Mouse (Mus musculus) midbrain, embryonic 11.5 days (tissue): Measurements from ENCODE around the gene Egln3. TPM values are rescaled to one million over a fixed set of nuclear protein-coding genes. Genes with fewer than 3 reads are reported as not detected.

ENCODE experiments used
- ATAC-seq: fragments of 200-750 bp; cut with Nextera tagmentation; 2 replicates; pipeline ENCODE4 v1.8.0; 2017; ENCODE audit warnings: moderate TSS enrichment, moderate library complexity; ENCODE audit not compliant: low FRiP score
- DNase-seq: peaks from one replicate; pipeline ENCODE4 v3.0.0; 2015; ENCODE audit warnings: low spot score; ENCODE audit errors: missing footprints
- H3K27ac ChIP-seq: fragments of 300-500 bp; sonication (generic); 2 replicates; pipeline ENCODE4 v1.5.1; 2014; ENCODE audit warnings: low read depth, low read length
- H3K27me3 ChIP-seq: fragments of 300-500 bp; sonication (generic); 2 replicates; pipeline ENCODE4 v1.6.1; 2014; ENCODE audit warnings: mild to moderate bottlenecking, low read length, moderate library complexity, mixed read lengths; ENCODE audit not compliant: control insufficient read depth, insufficient read depth
- H3K36me3 ChIP-seq: fragments of 300-500 bp; sonication (generic); 2 replicates; pipeline ENCODE4 v1.6.1; 2014; ENCODE audit warnings: mild to moderate bottlenecking, low read length, moderate library complexity, mixed read lengths; ENCODE audit not compliant: control insufficient read depth, insufficient read depth
- H3K4me1 ChIP-seq: fragments of 300-500 bp; sonication (generic); 2 replicates; pipeline ENCODE4 v1.6.1; 2014; ENCODE audit warnings: low read length; ENCODE audit not compliant: control insufficient read depth, insufficient read depth
- H3K4me2 ChIP-seq: fragments of 300-500 bp; sonication (generic); 2 replicates; pipeline ENCODE4 v1.6.1; 2014; ENCODE audit warnings: mild to moderate bottlenecking, moderate library complexity
- H3K4me3 ChIP-seq: fragments of 300-500 bp; sonication (generic); 2 replicates; pipeline ENCODE4 v1.5.1; 2014; ENCODE audit warnings: low read depth, low read length
- H3K9ac ChIP-seq: fragments of 300-500 bp; sonication (generic); 2 replicates; pipeline ENCODE4 v1.6.1; 2014; ENCODE audit warnings: low read length
- H3K9me3 ChIP-seq: fragments of 300-500 bp; sonication (generic); 2 replicates; pipeline ENCODE4 v1.6.1; 2016; ENCODE audit warnings: low read length; ENCODE audit not compliant: control insufficient read depth
- WGBS: fragments of 180-500 bp; shearing (Covaris S2); extraction: QIAGEN DNeasy Blood & Tissue Kit; methylation state at CpG from one replicate; pipeline ENCODE4 v1.1.7; 2014; 5-methylcytosine and 5-hydroxymethylcytosine counted together
- polyA plus RNA-seq: library from polyadenylated mRNA; unstranded; fragments of >200 nt; fragmentation: Nextera tagmentation; extraction: Ambion mirVana; gene quantifications from 2 replicates; pipeline ENCODE4 v1.2.1, GENCODE M21; 2014

Egln3 gene
- polyA plus RNA-seq, 1 experiment from 2014 or later, result 3.8 TPM

- H3K4me3 ChIP-seq, result no peak overlapping the region
- no peaks in the 10 kb centered on the region for H3K27me3 ChIP-seq
- no peak for DNase-seq
- no peaks in the 10 kb centered on the region for H3K36me3 ChIP-seq
- 77% methylated on average over 8 of the region's 8 CpGs for WGBS
- peaks cover 5% of the 10 kb centered on the region; the same call in 1 of the 2 replicates for H3K4me1 ChIP-seq
- ATAC-seq, result no peak
- H3K9ac ChIP-seq, result no peak overlapping the region
- H3K27ac ChIP-seq, result no peak overlapping the region
- H3K9me3 ChIP-seq, result no peaks in the 10 kb centered on the region
- no peak overlapping the region for H3K4me2 ChIP-seq
Observed at GRCm38 (mm10) chr12:54227551-54227950, 23.9 kb upstream of the Egln3 start.

- Histone ChIP-seq H3K36me3 (no peaks in the 10 kb centered on the region), H3K4me2 (no peak overlapping the region), H3K27me3 (no peaks in the 10 kb centered on the region), H3K9ac (no peak overlapping the region), H3K4me1 (peaks cover 2% of the 10 kb centered on the region; the same call in 1 of the 2 replicates), H3K4me3 (no peak overlapping the region), H3K9me3 (no peaks in the 10 kb centered on the region), H3K27ac (no peak overlapping the region)
- DNase-seq, result no peak
- no peak for ATAC-seq
- 25% methylated on average over 2 of the region's 2 CpGs for WGBS
Observed at GRCm38 (mm10) chr12:54226341-54226740, 22.7 kb upstream of the Egln3 start.

GRCm38 (mm10) chr12:54225610-54226009 lies 21.9 kb upstream of the Egln3 start:
- Histone ChIP-seq H3K9me3 (no peaks in the 10 kb centered on the region), H3K27ac (no peak overlapping the region), H3K27me3 (no peaks in the 10 kb centered on the region), H3K36me3 (no peaks in the 10 kb centered on the region), H3K4me1 (peaks cover 2% of the 10 kb centered on the region; the same call in 1 of the 2 replicates), H3K9ac (no peak overlapping the region), H3K4me3 (no peak overlapping the region), H3K4me2 (no peak overlapping the region)
- WGBS, result 78% methylated on average over 4 of the region's 4 CpGs
- no peak for DNase-seq
- ATAC-seq, result no peak

GRCm38 (mm10) chr12:54225090-54225489 lies 21.4 kb upstream of the Egln3 start:
- peaks cover 2% of the 10 kb centered on the region; the same call in 1 of the 2 replicates for H3K4me1 ChIP-seq
- no peak overlapping the region for H3K27ac ChIP-seq
- DNase-seq (no peak), ATAC-seq (no peak)
- no peaks in the 10 kb centered on the region for H3K9me3 ChIP-seq
- no peak overlapping the region for H3K9ac ChIP-seq
- H3K4me3 ChIP-seq, result no peak overlapping the region
- no peaks in the 10 kb centered on the region for H3K36me3 ChIP-seq
- no peaks in the 10 kb centered on the region for H3K27me3 ChIP-seq
- no peak overlapping the region for H3K4me2 ChIP-seq
- 65% methylated on average over 3 of the region's 3 CpGs for WGBS

GRCm38 (mm10) chr12:54222036-54222760 lies 18.5 kb upstream of the Egln3 start:
- Histone ChIP-seq H3K9ac (no peak overlapping the region), H3K27me3 (no peaks in the 10 kb centered on the region), H3K27ac (no peak overlapping the region), H3K4me1 (peaks cover 2% of the 10 kb centered on the region; the same call in 1 of the 2 replicates), H3K4me2 (no peak overlapping the region), H3K9me3 (no peaks in the 10 kb centered on the region), H3K36me3 (no peaks in the 10 kb centered on the region), H3K4me3 (no peak overlapping the region)
- 83% methylated on average over 12 of the region's 12 CpGs for WGBS
- ATAC-seq (no peak), DNase-seq (no peak)

GRCm38 (mm10) chr12:54216673-54217072 lies 13.0 kb upstream of the Egln3 start:
- DNase-seq (no peak), ATAC-seq (no peak)
- no peak overlapping the region for H3K4me2 ChIP-seq
- H3K27ac ChIP-seq, result no peak overlapping the region
- H3K27me3 ChIP-seq, result no peaks in the 10 kb centered on the region
- no peaks in the 10 kb centered on the region for H3K4me1 ChIP-seq
- H3K9ac ChIP-seq, result no peak overlapping the region
- H3K36me3 ChIP-seq, result no peaks in the 10 kb centered on the region
- no peak overlapping the region for H3K4me3 ChIP-seq
- H3K9me3 ChIP-seq, result no peaks in the 10 kb centered on the region
- 79% methylated on average over 5 of the region's 5 CpGs for WGBS

GRCm38 (mm10) chr12:54214426-54214825 lies 10.8 kb upstream of the Egln3 start:
- 79% methylated on average over 6 of the region's 6 CpGs for WGBS
- DNase-seq (no peak), ATAC-seq (no peak)
- Histone ChIP-seq H3K4me3 (no peak overlapping the region), H3K4me1 (no peaks in the 10 kb centered on the region), H3K4me2 (no peak overlapping the region), H3K9me3 (no peaks in the 10 kb centered on the region), H3K27me3 (no peaks in the 10 kb centered on the region), H3K9ac (no peak overlapping the region), H3K27ac (no peak overlapping the region), H3K36me3 (no peaks in the 10 kb centered on the region)

- H3K27me3 ChIP-seq, result no peaks in the 10 kb centered on the region
- DNase-seq, result no peak
- H3K27ac ChIP-seq, result no peak overlapping the region
- no peak overlapping the region for H3K9ac ChIP-seq
- 77% methylated on average over 4 of the region's 4 CpGs for WGBS
- H3K9me3 ChIP-seq, result no peaks in the 10 kb centered on the region
- no peak overlapping the region for H3K4me2 ChIP-seq
- H3K4me1 ChIP-seq, result no peaks in the 10 kb centered on the region
- ATAC-seq, result no peak
- no peak overlapping the region for H3K4me3 ChIP-seq
- no peaks in the 10 kb centered on the region for H3K36me3 ChIP-seq
Observed at GRCm38 (mm10) chr12:54213871-54214270, 10.2 kb upstream of the Egln3 start.

- 69% methylated on average over 5 of the region's 5 CpGs for WGBS
- H3K4me1 ChIP-seq, result 0 out of 2 replicates have a peak, but pooled peaks cover under 1% of the 10 kb centered on the region
- H3K27ac ChIP-seq, result no peak overlapping the region
- no peaks in the 10 kb centered on the region for H3K36me3 ChIP-seq
- H3K9ac ChIP-seq, result no peak overlapping the region
- DNase-seq (no peak), ATAC-seq (no peak)
- H3K27me3 ChIP-seq, result no peaks in the 10 kb centered on the region
- H3K4me2 ChIP-seq, result no peak overlapping the region
- H3K4me3 ChIP-seq, result no peak overlapping the region
- no peaks in the 10 kb centered on the region for H3K9me3 ChIP-seq
Observed at GRCm38 (mm10) chr12:54213230-54213629, 9.6 kb upstream of the Egln3 start.
